Mouse (Mus musculus): Measurements from ENCODE around the gene Cox4i2. TPM values are rescaled to one million over a fixed set of nuclear protein-coding genes. Genes with fewer than 3 reads are reported as not detected.

Gene Cox4i2
- not detected in 2 replicates for total RNA-seq (2023)

GRCm38 (mm10) chr2:152753944-152754711 lies at the start of gene Cox4i2:
Gene Cox4i2 (plus strand): TSS chr2:152754173.

GRCm38 (mm10) chr2:152736090-152736601 lies 17.8 kb upstream of the Cox4i2 start, which contains the start of gene Id1:
Gene Id1 (plus strand): TSS chr2:152736251.

Other genes starting within 250 kb of the Cox4i2 start
- gene Defb26, start 242.5 kb upstream of the Cox4i2 start, total RNA-seq (2023) = not detected in 2 replicates
- gene Defb28, start 235.9 kb upstream of the Cox4i2 start, total RNA-seq (2023) = not detected in 2 replicates
- not detected in 2 replicates for gene Defb29, start 214.1 kb upstream of the Cox4i2 start, total RNA-seq (2023)
- not detected in 2 replicates for gene Gm17416, start 184.8 kb upstream of the Cox4i2 start, total RNA-seq (2023)
- not detected in 2 replicates for gene Defb21, start 181.4 kb upstream of the Cox4i2 start, total RNA-seq (2023)
- not detected in 2 replicates for gene Defb19, start 173.9 kb upstream of the Cox4i2 start, total RNA-seq (2023)
- not detected in 2 replicates for gene Defb45, start 154.8 kb upstream of the Cox4i2 start, total RNA-seq (2023)
- gene Defb36, start 149.8 kb upstream of the Cox4i2 start, total RNA-seq (2023) = not detected in 2 replicates
- gene Defb25, start 131.1 kb upstream of the Cox4i2 start, total RNA-seq (2023) = not detected in 2 replicates
- 6.2 and 7.2 TPM in 2 replicates for gene Rem1, start 127.2 kb upstream of the Cox4i2 start, total RNA-seq (2023)
- gene H13, start 84.7 kb upstream of the Cox4i2 start, total RNA-seq (2023) = 141 and 159 TPM in 2 replicates
- gene Mcts2, start 67.1 kb upstream of the Cox4i2 start, total RNA-seq (2023) = 17.7 and 36.2 TPM in 2 replicates
- gene Id1, start 17.9 kb upstream of the Cox4i2 start, total RNA-seq (2023) = 33.0 and 36.5 TPM in 2 replicates
- gene Bcl2l1, start 77.6 kb downstream of the Cox4i2 start, total RNA-seq (2023) = 25.4 and 35.7 TPM in 2 replicates
- 41.1 and 43.2 TPM in 2 replicates for gene Tpx2, start 93.8 kb downstream of the Cox4i2 start, total RNA-seq (2023)
- not detected in 2 replicates for gene Mylk2, start 157.2 kb downstream of the Cox4i2 start, total RNA-seq (2023)
- gene Foxs1, start 179.0 kb downstream of the Cox4i2 start, total RNA-seq (2023) = not detected in 2 replicates
- gene Dusp15, start 197.5 kb downstream of the Cox4i2 start, total RNA-seq (2023) = not detected in 2 replicates
- not detected in 2 replicates for gene Ttll9, start 208.3 kb downstream of the Cox4i2 start, total RNA-seq (2023)

Measured in neutrophil, adult 65 days (primary cell).